Mouse (Mus musculus): ENCODE measurements around the gene Zfp991. TPM values are rescaled to one million over a fixed set of nuclear protein-coding genes. Genes with fewer than 3 reads are reported as not detected.
"Not testable (repeated sequence)": the region's sequence is repeated elsewhere in the genome, so short reads cannot be mapped to it uniquely, and the experiment has no call there.

Zfp991 gene
- polyA plus RNA-seq (2012; ENCODE audit: insufficient read depth, low replicate concordance) = not detected in 2 replicates

- H3K36me3 ChIP-seq (replicated peaks; ENCODE audit: low read length); H3K9me3 ChIP-seq; H3K4me1 ChIP-seq; H3K27me3 ChIP-seq (replicated peaks); H3K4me3 ChIP-seq (replicated peaks): not testable (repeated sequence)
Measured at GRCm38 (mm10) chr4:147131837-147132459, at the start of gene Zfp991. Gene Zfp991, plus strand, starts transcription at chr4:147132038.

- H3K9me3 ChIP-seq; H3K4me3 ChIP-seq (replicated peaks); H3K36me3 ChIP-seq (replicated peaks; ENCODE audit: low read length): not testable (repeated sequence)
Measured at GRCm38 (mm10) chr4:147095641-147096040, 36.2 kb upstream of the Zfp991 start.

GRCm38 (mm10) chr4:147101666-147102626 is 29.9 kb upstream of the Zfp991 start:
- peak overlapping the region; percentile 74 for H3K4me3 ChIP-seq (replicated peaks)
- H3K4me1 ChIP-seq; H3K36me3 ChIP-seq (replicated peaks; ENCODE audit: low read length); H3K27me3 ChIP-seq (replicated peaks); H3K9me3 ChIP-seq: not testable (repeated sequence)

More at GRCm38 (mm10) chr4:147095641-147096040, 36.2 kb upstream of the Zfp991 start:
- H3K27me3 ChIP-seq (replicated peaks); H3K4me1 ChIP-seq: not testable (repeated sequence)

- not testable (repeated sequence) for H3K4me3 ChIP-seq (replicated peaks); H3K36me3 ChIP-seq (replicated peaks; ENCODE audit: low read length); H3K9me3 ChIP-seq; H3K27me3 ChIP-seq (replicated peaks); H3K4me1 ChIP-seq
Measured at GRCm38 (mm10) chr4:147103814-147104213, 28.0 kb upstream of the Zfp991 start.

- H3K27me3 ChIP-seq (replicated peaks); H3K4me1 ChIP-seq; H3K4me3 ChIP-seq (replicated peaks); H3K36me3 ChIP-seq (replicated peaks; ENCODE audit: low read length); H3K9me3 ChIP-seq: not testable (repeated sequence)
Measured at GRCm38 (mm10) chr4:147117839-147118238, 14.0 kb upstream of the Zfp991 start.

- peaks cover 13% of the 10 kb centered on the region for H3K9me3 ChIP-seq
- not testable (repeated sequence) for H3K4me3 ChIP-seq (replicated peaks); H3K4me1 ChIP-seq; H3K36me3 ChIP-seq (replicated peaks; ENCODE audit: low read length); H3K27me3 ChIP-seq (replicated peaks)
Measured at GRCm38 (mm10) chr4:147122286-147122685, 9.6 kb upstream of the Zfp991 start.

- peaks cover 13% of the 10 kb centered on the region for H3K9me3 ChIP-seq
- not testable (repeated sequence) for H3K36me3 ChIP-seq (replicated peaks; ENCODE audit: low read length); H3K4me3 ChIP-seq (replicated peaks); H3K27me3 ChIP-seq (replicated peaks); H3K4me1 ChIP-seq
Measured at GRCm38 (mm10) chr4:147123797-147124196, 8.0 kb upstream of the Zfp991 start.

GRCm38 (mm10) chr4:147124400-147125306 is 7.2 kb upstream of the Zfp991 start:
- H3K4me1 ChIP-seq; H3K36me3 ChIP-seq (replicated peaks; ENCODE audit: low read length); H3K27me3 ChIP-seq (replicated peaks): not testable (repeated sequence)
- Histone ChIP-seq H3K4me3 (replicated peaks) (peak overlapping the region; percentile 86), H3K9me3 (peaks cover 13% of the 10 kb centered on the region)

- H3K4me3 ChIP-seq (replicated peaks) = peak overlapping the region; percentile 26
- H3K9me3 ChIP-seq = peaks cover 13% of the 10 kb centered on the region
Measured at GRCm38 (mm10) chr4:147125326-147125725, 6.5 kb upstream of the Zfp991 start.

GRCm38 (mm10) chr4:147125870-147126269 is 6.0 kb upstream of the Zfp991 start:
- H3K4me3 ChIP-seq (replicated peaks); H3K27me3 ChIP-seq (replicated peaks); H3K36me3 ChIP-seq (replicated peaks; ENCODE audit: low read length); H3K4me1 ChIP-seq: not testable (repeated sequence)
- H3K9me3 ChIP-seq = peaks cover 13% of the 10 kb centered on the region

More at GRCm38 (mm10) chr4:147125326-147125725, 6.5 kb upstream of the Zfp991 start:
- H3K4me1 ChIP-seq; H3K36me3 ChIP-seq (replicated peaks; ENCODE audit: low read length); H3K27me3 ChIP-seq (replicated peaks): not testable (repeated sequence)

- not testable (repeated sequence) for H3K4me3 ChIP-seq (replicated peaks); H3K27me3 ChIP-seq (replicated peaks); H3K36me3 ChIP-seq (replicated peaks; ENCODE audit: low read length); H3K4me1 ChIP-seq
- H3K9me3 ChIP-seq = peaks cover 13% of the 10 kb centered on the region
Measured at GRCm38 (mm10) chr4:147126435-147126834, 5.4 kb upstream of the Zfp991 start.

GRCm38 (mm10) chr4:147127137-147127536 is 4.7 kb upstream of the Zfp991 start:
- not testable (repeated sequence) for H3K4me1 ChIP-seq; H3K4me3 ChIP-seq (replicated peaks); H3K27me3 ChIP-seq (replicated peaks); H3K36me3 ChIP-seq (replicated peaks; ENCODE audit: low read length)
- peaks cover 13% of the 10 kb centered on the region for H3K9me3 ChIP-seq

GRCm38 (mm10) chr4:147128152-147128551 is 3.7 kb upstream of the Zfp991 start:
- not testable (repeated sequence) for H3K36me3 ChIP-seq (replicated peaks; ENCODE audit: low read length); H3K4me3 ChIP-seq (replicated peaks); H3K27me3 ChIP-seq (replicated peaks); H3K9me3 ChIP-seq; H3K4me1 ChIP-seq

- H3K4me3 ChIP-seq (replicated peaks); H3K36me3 ChIP-seq (replicated peaks; ENCODE audit: low read length); H3K4me1 ChIP-seq; H3K27me3 ChIP-seq (replicated peaks); H3K9me3 ChIP-seq: not testable (repeated sequence)
Measured at GRCm38 (mm10) chr4:147133596-147133995, 1.8 kb downstream of the Zfp991 start.

GRCm38 (mm10) chr4:147141757-147142156 is 9.9 kb downstream of the Zfp991 start:
- not testable (repeated sequence) for H3K36me3 ChIP-seq (replicated peaks; ENCODE audit: low read length); H3K4me3 ChIP-seq (replicated peaks); H3K27me3 ChIP-seq (replicated peaks); H3K9me3 ChIP-seq; H3K4me1 ChIP-seq

Data from megakaryocyte, embryonic 14.5 days (primary cell).